Mouse (Mus musculus): ENCODE data around the gene Herc1.
"Not testable (repeated sequence)": the region's sequence is repeated elsewhere in the genome, so short reads cannot be mapped to it uniquely, and the experiment has no call there.

Herc1 gene

DNA sequence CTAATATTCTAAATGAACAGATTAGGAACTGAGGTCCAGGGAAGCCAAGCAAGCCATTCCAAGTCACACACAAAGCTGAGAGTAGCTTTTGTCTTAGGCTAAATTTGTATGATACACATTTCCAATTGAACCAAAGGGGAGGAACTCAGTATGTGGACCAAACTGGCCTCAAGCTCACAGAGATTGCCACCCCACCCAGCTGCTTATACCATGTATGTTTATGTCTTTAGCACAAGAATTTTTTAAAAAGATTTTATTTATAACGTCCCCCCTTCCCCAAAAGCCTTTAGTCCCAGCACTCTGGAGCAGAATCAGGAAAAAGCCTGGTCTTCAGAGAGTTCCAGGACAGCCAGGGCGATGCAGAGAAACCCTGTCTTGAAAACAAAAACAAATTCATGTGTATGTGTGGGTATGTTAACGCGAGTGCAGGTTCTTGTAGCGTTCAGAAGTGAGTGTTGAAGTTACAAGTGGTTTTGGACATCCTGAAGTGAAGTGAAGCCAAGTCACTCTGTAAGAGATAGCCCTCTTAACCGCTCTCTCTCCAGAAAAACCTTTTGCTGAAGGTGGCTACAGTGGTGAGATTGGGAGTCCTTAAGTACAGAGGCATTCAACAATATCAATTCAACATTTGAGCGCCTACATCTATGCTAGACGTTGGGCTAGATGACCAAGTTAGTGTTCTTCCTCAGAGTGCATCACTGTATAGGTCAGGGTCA lies 948 bp upstream of the Herc1 start:
- no peak for DNase-seq (ENCODE audit: low spot score)

DNA sequence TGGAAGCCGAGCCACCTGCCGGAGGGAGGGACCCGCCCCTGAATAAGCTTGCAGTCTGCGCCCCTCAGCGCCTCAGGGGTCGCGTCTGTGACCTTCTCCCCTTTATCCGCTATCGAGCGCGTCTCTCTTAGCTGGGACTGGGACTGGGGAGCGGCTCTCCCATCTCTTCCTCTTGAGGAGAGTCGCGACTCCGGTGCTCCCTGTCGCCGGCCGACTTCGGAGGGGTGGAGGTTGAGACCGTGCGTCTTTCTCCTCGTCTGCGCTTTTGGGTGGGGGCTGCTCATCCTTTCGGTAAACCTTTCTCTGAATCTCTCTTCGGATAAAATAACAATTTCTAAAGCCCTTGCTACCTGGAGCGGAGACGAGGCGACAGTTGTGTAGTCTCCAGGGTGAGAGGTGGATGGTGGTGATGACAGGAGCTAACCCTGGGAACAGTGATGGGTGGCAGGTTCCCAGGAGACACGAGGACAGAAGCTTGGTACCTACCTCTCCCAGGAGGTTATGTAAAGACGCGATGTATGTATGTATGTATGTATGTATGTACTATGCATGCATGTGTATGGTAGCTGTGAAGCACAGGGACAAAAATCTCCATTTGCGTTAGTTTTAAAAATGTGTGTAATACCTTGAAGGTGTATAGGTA lies 659 bp downstream of the Herc1 start:
- no peak for DNase-seq (ENCODE audit: low spot score)

DNA sequence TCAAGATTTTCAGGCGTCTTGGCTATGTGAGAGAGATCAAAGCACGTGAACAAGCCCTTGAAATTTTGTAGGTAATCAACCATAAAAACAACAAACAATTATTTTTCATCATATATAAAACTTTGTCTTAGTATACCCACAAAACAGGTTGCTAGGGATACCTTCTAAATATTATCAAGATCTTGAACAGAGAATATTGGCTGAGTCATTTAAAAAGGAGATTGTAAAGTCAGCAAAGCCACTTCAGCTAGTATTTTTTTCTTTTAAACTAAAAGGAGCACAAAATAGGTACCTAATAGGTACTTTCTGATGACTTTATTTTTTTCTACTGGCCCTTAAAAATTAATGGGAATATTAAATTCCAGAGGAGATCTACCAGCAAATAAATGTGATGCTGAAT lies 2.5 kb downstream of the Herc1 start:
- DNase-seq (ENCODE audit: low spot score) = no peak

DNA sequence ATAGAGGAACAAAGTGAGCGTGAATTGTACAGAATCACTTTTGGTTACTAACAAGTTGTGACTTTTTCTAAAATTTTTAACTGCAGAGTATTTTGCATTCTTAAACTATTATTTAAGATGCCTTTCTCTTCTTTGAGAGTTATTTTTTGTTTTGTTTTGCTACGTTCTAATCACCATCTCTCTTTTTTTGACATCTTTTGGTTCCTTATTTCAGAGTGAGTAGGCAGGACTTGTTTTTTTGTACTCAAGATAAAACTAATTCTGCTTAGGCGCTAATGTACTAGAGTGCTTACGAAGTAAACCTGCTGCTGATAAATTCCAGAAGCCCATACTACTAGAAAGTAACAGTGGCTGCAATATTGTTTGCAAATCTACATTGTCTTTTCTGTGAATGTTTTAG lies 8.9 kb downstream of the Herc1 start:
- no peak for DNase-seq (ENCODE audit: low spot score)

DNA sequence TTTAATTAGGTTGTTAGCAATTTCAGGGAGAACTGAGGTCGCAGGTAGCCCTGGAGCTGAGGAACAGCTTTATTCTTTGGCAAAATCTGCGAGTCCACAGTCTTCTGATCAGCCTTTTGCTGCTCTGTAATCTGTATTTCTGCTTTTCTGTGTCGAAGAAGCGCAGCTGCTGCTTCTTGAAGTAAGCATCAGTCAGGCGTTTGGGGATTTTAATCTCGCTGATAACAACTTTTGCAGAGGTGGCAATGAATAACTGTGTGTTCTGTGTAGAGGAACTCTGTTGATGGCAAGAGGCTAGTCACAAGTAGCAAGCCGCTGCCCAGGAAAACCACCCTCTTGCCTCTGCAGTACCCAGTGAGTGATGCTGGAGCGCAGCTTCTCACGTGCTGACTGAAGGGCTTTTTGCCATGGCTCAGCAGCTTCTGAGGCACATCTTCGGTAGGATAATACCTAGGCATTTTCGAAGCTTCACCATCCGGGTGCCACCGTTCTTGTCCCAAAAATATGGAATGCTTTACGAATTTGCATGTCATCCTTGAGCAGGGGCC lies 10.0 kb downstream of the Herc1 start:
- DNase-seq (ENCODE audit: low spot score) = no peak

DNA sequence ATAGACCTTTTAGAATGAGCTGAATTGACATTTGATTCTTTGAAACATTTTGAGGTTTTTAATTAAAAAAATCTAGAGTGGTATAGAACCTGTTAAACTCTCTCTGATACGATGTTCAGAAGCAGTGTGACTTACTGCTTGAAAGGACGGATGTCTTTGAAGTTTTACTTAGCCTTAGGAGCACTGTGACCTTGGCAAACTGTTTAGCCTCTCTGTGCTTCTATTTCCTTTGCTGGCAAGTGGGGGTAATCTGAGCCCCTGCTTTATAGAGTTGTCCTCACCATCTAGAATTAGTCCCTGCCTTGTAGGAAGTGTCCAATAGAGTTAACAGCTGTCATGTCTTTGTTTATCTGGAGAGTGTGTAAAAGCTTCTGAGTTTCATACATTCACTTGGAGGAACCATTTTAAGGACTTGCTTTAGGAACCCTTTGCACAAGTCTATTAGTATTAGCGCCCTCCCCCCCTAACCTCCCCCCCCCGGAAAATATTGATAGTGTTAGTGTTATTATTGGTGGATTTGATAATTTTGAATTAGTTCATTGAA lies 18.7 kb downstream of the Herc1 start:
- DNase-seq (ENCODE audit: low spot score) = no peak

DNA sequence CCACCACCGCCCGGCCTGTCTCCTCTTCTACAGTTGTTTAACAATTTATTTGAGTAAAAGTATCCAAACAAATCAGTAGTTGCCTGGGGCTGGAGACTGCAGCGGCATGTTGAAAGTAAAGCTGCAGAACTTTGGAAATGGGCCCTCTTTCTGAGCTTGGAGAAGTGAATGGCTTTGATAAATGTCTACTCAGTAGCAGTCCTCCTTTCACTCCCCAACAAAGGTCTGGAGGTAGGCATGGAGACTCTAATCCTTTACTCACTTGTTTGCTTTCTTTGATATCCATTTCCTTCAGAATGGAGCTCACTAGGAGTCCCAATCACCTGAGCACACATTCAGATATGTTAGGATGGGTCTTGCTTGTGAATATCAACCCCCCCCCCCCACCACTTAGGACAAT lies 20.1 kb downstream of the Herc1 start:
- no peak for DNase-seq (ENCODE audit: low spot score)

DNA sequence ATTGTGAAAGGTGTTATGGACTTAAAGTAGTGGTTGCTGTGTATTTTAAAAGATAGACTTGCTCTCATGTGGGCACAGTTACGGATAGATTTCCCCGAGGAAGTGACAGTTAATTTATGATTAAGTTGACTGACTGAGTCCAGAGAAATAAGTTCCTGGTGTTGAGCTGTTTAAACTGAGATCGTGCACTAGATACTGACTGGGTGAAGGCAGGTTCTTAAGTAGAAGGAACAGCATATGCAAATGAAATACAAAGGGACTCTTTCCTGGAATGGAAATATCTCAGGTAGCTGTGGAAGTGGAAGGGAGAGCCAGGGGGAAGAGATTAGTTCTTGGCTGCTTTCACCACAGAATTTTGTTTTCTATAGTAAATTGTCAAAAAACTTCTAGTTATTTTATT lies 20.6 kb downstream of the Herc1 start:
- no peak for DNase-seq (ENCODE audit: low spot score)

DNA sequence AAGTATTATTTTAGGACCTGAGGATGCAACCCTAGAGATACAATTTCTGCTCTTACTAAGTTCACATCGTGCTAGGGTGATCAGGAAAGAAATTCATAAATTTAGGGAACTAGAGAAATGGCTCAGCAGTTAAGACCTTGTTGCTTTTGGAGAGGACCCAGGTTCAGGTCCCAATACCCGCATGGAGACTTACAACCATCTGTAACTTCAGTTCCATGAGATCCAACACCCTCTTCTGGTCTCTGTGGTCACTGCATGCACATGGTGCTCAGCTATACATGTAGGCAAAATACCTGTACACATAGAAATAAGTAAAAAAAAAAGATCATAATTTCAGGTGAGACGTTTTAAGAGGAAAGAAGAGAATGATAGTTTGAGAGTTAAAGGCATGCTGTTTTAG lies 23.2 kb downstream of the Herc1 start:
- DNase-seq (ENCODE audit: low spot score) = no peak

DNA sequence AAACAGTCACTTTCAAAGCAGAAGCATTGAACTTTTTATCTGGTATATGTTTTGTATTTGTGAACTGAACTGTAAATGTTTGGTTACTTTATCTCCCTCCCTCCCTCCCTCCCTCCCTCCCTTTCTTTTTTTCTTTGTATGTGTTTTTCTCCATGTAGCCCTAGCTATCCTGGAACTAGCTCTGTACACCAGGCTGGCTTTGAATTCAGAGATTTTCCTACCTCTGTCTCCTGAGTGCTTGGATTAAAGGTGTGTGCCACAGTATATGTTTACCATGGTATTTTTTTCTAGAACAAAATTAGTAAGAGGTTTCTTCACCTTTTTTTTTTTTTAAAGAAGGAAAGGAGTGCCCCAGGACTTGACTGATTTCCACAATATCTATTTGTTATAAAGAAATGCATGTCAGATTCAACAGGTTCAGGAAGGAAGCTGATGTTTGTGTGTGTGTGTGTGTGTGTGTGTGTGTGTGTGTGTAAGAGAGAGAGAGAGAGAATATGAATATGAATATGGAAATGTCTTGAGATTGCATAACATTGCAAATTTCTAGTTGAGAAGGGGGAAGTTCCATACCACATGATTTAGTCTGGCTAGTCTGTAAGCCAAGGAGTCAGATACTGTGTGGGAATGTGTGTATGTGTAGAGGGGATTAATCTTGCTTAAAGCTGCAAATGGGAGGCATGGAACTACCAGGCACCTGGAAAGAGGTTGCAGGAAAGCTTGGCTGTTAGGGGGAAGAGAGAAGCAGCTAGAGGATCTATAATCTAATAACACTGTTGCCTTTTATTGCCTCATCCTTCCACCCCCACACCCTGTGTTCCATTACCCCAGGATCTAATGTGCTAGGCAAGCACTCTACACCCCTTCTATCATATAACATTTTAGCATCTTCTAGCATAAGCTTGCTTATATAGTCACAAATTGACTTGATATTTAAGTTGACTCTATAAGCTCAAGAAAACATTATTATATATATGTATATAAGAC lies 24.5 kb downstream of the Herc1 start:
- no peak for DNase-seq (ENCODE audit: low spot score)

DNA sequence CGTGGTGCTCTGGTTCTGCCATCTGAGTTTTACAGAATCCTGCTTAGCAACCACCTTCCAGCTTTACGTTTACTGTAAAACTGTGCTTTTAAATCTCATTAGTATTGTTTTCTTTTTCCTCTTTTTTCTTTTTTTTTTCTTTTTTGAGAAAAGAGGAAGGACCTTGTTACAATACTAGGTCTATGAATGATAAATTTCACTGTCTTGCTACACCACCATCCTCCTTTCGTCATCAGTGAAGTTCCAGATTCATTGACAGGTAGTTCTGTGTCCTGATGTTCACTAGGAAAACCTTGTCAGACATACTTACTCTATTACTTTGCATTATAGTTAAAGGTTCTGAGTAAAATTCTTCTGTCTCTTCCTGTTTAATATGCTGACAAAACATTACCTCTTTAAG lies 33.2 kb downstream of the Herc1 start:
- no peak for DNase-seq (ENCODE audit: low spot score)

DNA sequence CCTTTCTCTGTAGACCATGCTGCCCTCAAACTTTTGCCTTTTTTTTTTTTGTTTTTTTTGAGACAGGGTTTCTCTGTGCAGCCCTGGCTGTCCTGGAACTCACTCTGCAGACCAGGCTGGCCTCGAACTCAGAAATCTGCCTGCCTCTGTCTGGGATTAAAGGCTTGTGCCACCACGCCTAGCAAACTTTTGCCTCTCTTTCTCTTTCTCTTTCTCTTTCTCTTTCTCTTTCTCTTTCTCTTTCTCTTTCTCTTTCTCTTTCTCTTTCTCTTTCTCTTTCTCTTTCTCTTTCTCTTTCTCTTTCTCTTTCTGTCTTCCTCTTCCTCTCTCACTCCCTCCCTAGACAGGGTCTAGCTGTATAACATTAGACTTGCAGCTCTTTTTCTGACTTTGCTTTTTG lies 40.1 kb downstream of the Herc1 start:
- not testable (repeated sequence) for DNase-seq (ENCODE audit: low spot score)

DNA sequence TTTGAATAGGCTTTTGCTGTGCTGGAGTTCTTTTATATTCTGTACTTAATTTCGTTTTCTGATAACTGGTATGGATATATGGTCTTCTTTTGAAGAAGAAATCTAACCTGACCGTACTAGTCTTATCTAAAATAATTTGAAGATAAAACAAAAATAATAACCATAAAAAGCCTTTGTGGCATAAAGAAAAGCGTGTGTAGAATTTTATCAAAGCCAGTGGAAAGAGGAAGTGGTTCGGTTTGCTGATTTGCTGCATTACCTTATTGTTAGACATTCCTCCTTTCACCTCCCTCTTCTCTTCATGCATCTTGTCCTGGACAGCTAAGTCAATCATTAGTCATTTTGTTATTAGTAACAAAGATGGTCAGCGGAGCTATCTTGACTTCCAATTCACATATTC lies 43.1 kb downstream of the Herc1 start:
- no peak for DNase-seq (ENCODE audit: low spot score)

DNA sequence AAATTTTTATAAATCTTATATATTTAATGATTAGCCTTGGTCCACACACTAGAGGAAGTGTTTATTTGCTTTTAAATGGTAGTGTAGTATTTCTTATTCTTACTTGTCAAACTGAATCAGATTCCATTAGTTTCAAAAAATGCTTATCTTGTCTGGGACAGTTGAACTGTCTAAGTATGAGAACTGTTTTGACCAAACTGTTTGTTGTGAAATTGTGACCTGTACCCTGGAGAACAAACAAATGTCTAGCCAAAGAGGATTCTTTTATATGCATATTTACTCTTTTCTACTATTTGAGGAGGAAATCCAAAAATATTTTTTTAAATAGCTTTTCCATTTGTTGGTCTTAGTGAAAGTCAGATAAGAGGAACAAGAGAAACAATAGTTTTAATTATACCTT lies 73.2 kb downstream of the Herc1 start:
- DNase-seq (ENCODE audit: low spot score) = no peak

DNA sequence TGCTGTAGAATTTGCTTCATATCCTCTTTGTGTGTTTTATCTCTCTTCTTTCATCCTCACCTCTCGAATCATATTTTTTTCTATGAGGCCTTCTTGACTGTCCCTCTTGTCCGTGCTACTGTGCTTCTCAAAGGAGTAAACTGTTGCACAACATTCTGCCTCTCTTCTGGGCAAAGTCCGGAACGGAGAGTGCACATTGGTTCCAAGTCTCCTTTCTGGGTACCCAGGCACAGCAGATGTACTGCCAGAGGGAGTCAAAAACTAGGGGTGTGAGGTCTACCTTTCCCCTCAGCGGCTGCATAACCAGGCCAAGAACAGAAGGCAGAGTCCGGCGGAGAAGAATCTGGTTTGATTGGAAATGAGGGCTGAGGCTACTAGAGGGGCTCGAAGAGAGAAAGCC lies 89.8 kb downstream of the Herc1 start:
- no peak for DNase-seq (ENCODE audit: low spot score)

DNA sequence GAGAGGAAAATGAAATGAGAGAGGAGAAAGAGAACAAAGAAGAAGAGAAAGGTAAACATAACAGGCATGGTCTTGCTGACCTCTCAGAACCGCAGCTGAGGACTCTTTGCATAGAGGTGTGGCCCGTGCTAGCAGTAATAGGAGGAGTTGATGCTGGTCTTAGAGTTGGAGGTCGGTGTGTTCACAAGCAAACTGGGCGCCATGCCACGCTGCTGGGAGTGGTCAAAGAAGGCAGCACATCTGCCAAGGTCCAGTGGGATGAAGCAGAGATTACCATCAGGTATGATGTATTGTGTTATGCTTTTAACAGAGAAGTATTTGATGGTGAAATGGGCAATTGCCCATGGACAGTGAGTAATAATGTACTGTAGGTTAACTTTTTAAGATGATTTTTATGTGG lies 98.0 kb downstream of the Herc1 start:
- no peak for DNase-seq (ENCODE audit: low spot score)

DNA sequence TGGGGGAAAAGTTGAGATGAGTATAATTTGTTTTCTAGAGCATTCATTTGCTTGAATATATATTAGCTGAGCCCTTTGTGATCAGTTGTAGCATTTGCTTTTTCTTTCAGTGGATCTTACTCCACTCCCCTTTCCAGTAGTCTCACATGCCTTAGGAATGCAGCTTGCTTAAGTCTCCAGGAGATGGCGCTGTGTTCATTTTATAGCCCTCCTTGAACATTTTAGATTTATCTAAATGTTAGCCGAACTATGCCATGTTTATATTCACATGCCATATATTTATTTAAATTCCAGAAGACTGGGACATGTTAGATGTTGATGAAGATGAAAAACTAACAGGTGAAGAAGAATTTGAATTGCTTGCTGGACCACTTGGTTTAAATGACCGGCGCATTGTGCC lies 114.8 kb downstream of the Herc1 start:
- no peak for DNase-seq (ENCODE audit: low spot score)

DNA sequence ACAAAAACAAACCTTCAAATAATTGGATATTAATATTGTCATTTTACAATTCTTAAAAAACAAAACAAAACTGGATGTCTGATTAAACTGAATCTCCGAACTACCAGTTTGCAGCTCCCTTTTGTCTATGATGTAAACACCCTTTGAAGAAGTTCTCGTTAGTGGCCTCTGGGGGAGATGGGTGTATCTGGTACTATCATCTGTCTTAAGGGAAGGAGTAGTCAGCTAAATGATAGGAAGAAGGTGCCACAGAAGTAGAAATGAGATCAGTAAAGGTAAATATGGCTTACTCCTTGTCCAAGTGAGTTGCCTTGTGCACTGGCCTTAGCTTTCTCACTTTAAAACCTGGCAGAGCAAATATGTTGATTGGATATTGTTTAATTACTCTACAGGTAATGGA lies 127.5 kb downstream of the Herc1 start:
- DNase-seq (ENCODE audit: low spot score) = no peak

DNA sequence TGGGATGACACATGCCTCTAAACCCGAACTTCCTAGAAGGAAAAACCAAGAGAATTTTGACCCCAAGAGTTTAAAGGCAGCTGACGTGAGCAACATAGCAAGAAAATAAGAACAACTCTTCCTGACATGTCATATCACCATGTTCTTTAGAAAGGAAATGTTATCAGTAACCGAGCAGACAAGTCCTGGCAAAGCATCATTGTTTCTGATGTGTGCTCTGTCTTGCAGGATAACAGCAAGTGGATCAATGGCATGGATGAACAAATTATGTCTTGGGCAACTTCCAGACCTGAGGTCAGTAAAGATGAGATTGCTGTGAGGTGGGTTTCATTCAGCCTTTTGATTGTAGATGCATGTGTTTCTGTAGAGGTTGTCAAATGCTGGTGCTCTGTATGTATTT lies 133.2 kb downstream of the Herc1 start:
- no peak for DNase-seq (ENCODE audit: low spot score)

DNA sequence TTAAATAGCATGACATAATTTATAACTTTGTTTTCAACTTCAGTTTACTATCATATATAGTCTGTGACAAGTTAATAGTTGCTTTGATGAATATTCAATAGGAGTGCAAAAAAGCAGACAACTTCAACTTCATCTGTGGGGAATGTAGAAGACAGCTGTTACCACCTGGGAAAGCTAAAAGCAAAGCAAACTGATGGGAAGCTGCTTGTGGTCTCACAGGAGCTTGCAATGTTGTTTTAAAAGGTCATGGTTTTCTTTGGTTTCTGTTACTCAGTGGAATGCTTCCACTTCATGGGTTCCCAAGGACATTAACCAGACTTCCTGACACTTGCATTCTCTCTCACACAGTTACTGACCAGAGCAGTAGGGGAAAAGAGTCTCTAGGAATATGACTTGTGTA lies 138.5 kb downstream of the Herc1 start:
- DNase-seq (ENCODE audit: low spot score) = no peak

DNA sequence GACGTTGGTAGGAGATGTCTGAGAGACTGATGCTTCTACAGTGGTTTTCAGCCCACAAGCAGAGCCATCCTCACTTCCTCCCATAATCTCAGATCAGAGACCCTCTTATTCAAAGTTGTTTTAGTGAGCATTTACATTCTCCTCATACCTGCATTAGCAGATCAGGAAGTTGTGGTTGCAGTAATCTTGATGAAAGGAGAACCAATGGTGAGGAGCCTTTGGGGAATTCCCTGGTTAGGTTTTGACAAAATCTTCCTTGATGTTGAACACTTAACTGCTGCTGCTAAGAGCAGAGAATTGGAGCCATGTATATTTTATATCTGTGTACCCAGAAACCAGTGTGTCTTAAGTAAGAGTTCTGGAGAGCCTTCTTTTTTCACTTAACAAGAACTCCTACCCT lies 142.1 kb downstream of the Herc1 start:
- no peak for DNase-seq (ENCODE audit: low spot score)

DNA sequence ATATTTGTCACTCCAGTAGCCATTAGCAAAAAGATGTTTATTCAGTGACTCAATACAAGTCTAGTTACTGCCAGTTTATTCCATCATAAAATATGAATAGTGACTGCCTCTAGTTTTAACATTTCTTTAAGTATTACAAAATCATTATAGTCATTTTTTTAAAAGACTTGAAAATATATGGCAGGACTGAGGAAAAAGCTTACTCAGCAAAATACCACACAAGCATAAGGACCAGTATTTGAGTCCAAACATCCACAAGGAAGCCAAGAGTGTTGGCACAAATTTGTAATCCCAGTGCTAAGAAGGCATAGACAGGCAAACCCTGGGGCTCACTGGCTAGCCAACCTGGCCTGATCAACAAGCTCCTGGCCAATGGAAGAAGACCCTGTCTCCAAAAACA lies 143.7 kb downstream of the Herc1 start:
- no peak for DNase-seq (ENCODE audit: low spot score)

All from left cerebral cortex, adult 11 months (tissue).